Mouse (Mus musculus): ENCODE measurements at regions not wholly inside any gene's neighbourhood (a gene's known extent, or its start where the extent isn't known, plus 50 kb on each side); places are given as distances from the start of the nearest gene placed in this dataset.

GRCm38 (mm10) chr10:44846149-44846548, 220.9 kb upstream of the Prep start:
- no peak for DNase-seq (ENCODE audit: low spot score in 2 of 2)
- H3K27ac ChIP-seq, result no peak overlapping the region
- no peak for TF ChIP-seq CTCF (conservative IDR thresholded peaks at IDR 0.05)
- H3K4me3 ChIP-seq, result no peak overlapping the region

- no peak overlapping the region for H3K27ac ChIP-seq
- TF ChIP-seq CTCF (conservative IDR thresholded peaks at IDR 0.05), result no peak
- DNase-seq (ENCODE audit: low spot score in 2 of 2), result no peak
These were observed 226.6 kb upstream of the Prep start for GRCm38 (mm10) chr10:44840449-44840848.

GRCm38 (mm10) chr10:44832455-44832854, 234.5 kb upstream of the Prep start:
- DNase-seq (ENCODE audit: low spot score in 2 of 2), result no peak

More at GRCm38 (mm10) chr10:44840449-44840848, 226.6 kb upstream of the Prep start:
- H3K4me3 ChIP-seq, result no peak overlapping the region

GRCm38 (mm10) chr10:44826271-44826670, 240.7 kb upstream of the Prep start:
- no peak for TF ChIP-seq CTCF (conservative IDR thresholded peaks at IDR 0.05)
- no peak for DNase-seq (ENCODE audit: low spot score in 2 of 2)
- Histone ChIP-seq H3K27ac (no peak overlapping the region), H3K4me3 (no peak overlapping the region)

More at GRCm38 (mm10) chr10:44832455-44832854, 234.5 kb upstream of the Prep start:
- no peak overlapping the region for H3K4me3 ChIP-seq
- no peak for TF ChIP-seq CTCF (conservative IDR thresholded peaks at IDR 0.05)
- no peak overlapping the region for H3K27ac ChIP-seq

GRCm38 (mm10) chr10:44821666-44822065, 245.3 kb upstream of the Prep start:
- Histone ChIP-seq H3K27ac (no peak overlapping the region), H3K4me3 (no peak overlapping the region)
- no peak for TF ChIP-seq CTCF (conservative IDR thresholded peaks at IDR 0.05)
- no peak for DNase-seq (ENCODE audit: low spot score in 2 of 2)

- no peak overlapping the region for H3K4me3 ChIP-seq
- no peak for TF ChIP-seq CTCF (conservative IDR thresholded peaks at IDR 0.05)
- DNase-seq (ENCODE audit: low spot score in 2 of 2), result no peak
- no peak overlapping the region for H3K27ac ChIP-seq
These were observed 246.6 kb upstream of the Prep start for GRCm38 (mm10) chr10:44820379-44820778.

GRCm38 (mm10) chr10:44819361-44819760, 247.6 kb upstream of the Prep start:
- Histone ChIP-seq H3K27ac (no peak overlapping the region), H3K4me3 (no peak overlapping the region)
- no peak for DNase-seq (ENCODE audit: low spot score in 2 of 2)
- no peak for TF ChIP-seq CTCF (conservative IDR thresholded peaks at IDR 0.05)

- Histone ChIP-seq H3K27ac (no peak overlapping the region), H3K4me3 (no peak overlapping the region)
- no peak for TF ChIP-seq CTCF (conservative IDR thresholded peaks at IDR 0.05)
- no peak for DNase-seq (ENCODE audit: low spot score in 2 of 2)
These were observed 248.4 kb upstream of the Prep start for GRCm38 (mm10) chr10:44818615-44819014.

GRCm38 (mm10) chr10:44796205-44796604, 267.9 kb upstream of the Prdm1 start:
- no peak for TF ChIP-seq CTCF (conservative IDR thresholded peaks at IDR 0.05)
- DNase-seq (ENCODE audit: low spot score in 2 of 2), result no peak
- Histone ChIP-seq H3K4me3 (no peak overlapping the region), H3K27ac (no peak overlapping the region)

GRCm38 (mm10) chr10:44785386-44785785, 257.1 kb upstream of the Prdm1 start:
- no peak overlapping the region for H3K4me3 ChIP-seq
- TF ChIP-seq CTCF (conservative IDR thresholded peaks at IDR 0.05), result no peak
- no peak for DNase-seq (ENCODE audit: low spot score in 2 of 2)
- H3K27ac ChIP-seq, result no peak overlapping the region

GRCm38 (mm10) chr10:44780381-44780958, 252.2 kb upstream of the Prdm1 start:
- Histone ChIP-seq H3K27ac (no peak overlapping the region), H3K4me3 (no peak overlapping the region)
- DNase-seq (ENCODE audit: low spot score in 2 of 2), result no peak
- TF ChIP-seq CTCF (conservative IDR thresholded peaks at IDR 0.05), result no peak

- Histone ChIP-seq H3K4me3 (no peak overlapping the region), H3K27ac (no peak overlapping the region)
- no peak for TF ChIP-seq CTCF (conservative IDR thresholded peaks at IDR 0.05)
- no peak for DNase-seq (ENCODE audit: low spot score in 2 of 2)
These were observed 251.4 kb upstream of the Prdm1 start for GRCm38 (mm10) chr10:44779568-44780207.

GRCm38 (mm10) chr10:44777214-44777613, 248.9 kb upstream of the Prdm1 start:
- Histone ChIP-seq H3K27ac (no peak overlapping the region), H3K4me3 (no peak overlapping the region)
- no peak for DNase-seq (ENCODE audit: low spot score in 2 of 2)
- no peak for TF ChIP-seq CTCF (conservative IDR thresholded peaks at IDR 0.05)

GRCm38 (mm10) chr10:44776175-44776574, 247.9 kb upstream of the Prdm1 start:
- no peak overlapping the region for H3K27ac ChIP-seq
- no peak overlapping the region for H3K4me3 ChIP-seq
- no peak for DNase-seq (ENCODE audit: low spot score in 2 of 2)
- TF ChIP-seq CTCF (conservative IDR thresholded peaks at IDR 0.05), result no peak
